Mouse (Mus musculus): Measurements from ENCODE around the gene Mknk2.

- TF ChIP-seq CTCF (IDR thresholded peaks at IDR 0.05; ENCODE audit: low read depth), result no peak
- no peak for TF ChIP-seq EP300 (IDR thresholded peaks at IDR 0.05; ENCODE audit: low read depth)
These were observed 57.5 kb downstream of the Mknk2 start for GRCm38 (mm10) chr10:80620365-80620764.
